Mouse (Mus musculus): ENCODE data around the gene Gpr21. TPM values are rescaled to one million over a fixed set of nuclear protein-coding genes. Genes with fewer than 3 reads are reported as not detected.

Gene Gpr21
- polyA plus RNA-seq, 1 experiment from 2014 or later: 0.94 TPM

- ATAC-seq (no peak), DNase-seq (ENCODE audit: low spot score) (no peak)
- H3K27me3 ChIP-seq (replicated peaks; ENCODE audit: insufficient read depth, low read length): no peaks in the 10 kb centered on the region
- no peak overlapping the region for H3K27ac ChIP-seq (ENCODE audit: low read length)
- H3K4me2 ChIP-seq (replicated peaks; ENCODE audit: low read depth, low read length): no peak overlapping the region
- H3K9ac ChIP-seq (replicated peaks; ENCODE audit: low read depth): no peak overlapping the region
- H3K9me3 ChIP-seq (ENCODE audit: low read length): peaks cover 4% of the 10 kb centered on the region; the same call in 1 of the 2 replicates
- no peaks in the 10 kb centered on the region for H3K4me1 ChIP-seq (ENCODE audit: insufficient read depth, low read depth, low read length)
- no peak overlapping the region for H3K4me3 ChIP-seq (ENCODE audit: low read depth, low read length)
- peaks cover 23% of the 10 kb centered on the region; the same call in 1 of the 2 replicates for H3K36me3 ChIP-seq (ENCODE audit: insufficient read depth, low read length)
- TF ChIP-seq EP300 (IDR thresholded peaks at IDR 0.05) (no peak), CTCF (IDR thresholded peaks at IDR 0.05) (no peak)
- WGBS: 72% methylated on average over 2 of the region's 2 CpGs
Observed at GRCm38 (mm10) chr2:37556366-37556765, 40.2 kb downstream of the Gpr21 start.

DNA sequence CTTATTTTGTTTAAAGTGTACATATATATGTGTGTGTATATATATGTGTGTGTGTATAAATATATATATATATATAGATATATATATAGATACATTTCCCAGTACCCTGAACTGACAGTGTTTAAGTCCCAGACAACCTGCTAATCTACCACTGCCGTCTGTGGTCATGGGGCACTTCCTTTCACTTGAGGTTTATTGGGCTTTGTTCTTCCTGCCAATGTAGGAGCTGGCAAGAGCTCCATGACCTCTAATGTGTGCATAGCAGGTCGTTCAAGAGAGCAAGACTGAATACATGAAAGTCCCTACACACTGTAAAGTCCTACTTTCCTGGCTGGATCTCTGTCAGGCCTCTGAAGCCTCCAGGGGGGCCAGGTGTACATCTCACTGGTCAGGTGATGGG lies 49.4 kb downstream of the Gpr21 start:
- TF ChIP-seq EP300 (IDR thresholded peaks at IDR 0.05) (no peak), CTCF (IDR thresholded peaks at IDR 0.05) (no peak)
- H3K36me3 ChIP-seq (ENCODE audit: insufficient read depth, low read length): peaks cover 27% of the 10 kb centered on the region; the same call in 1 of the 2 replicates
- no peaks in the 10 kb centered on the region for H3K9me3 ChIP-seq (ENCODE audit: low read length)
- H3K27ac ChIP-seq (ENCODE audit: low read length): no peak overlapping the region
- no peak overlapping the region for H3K4me3 ChIP-seq (ENCODE audit: low read depth, low read length)
- 21% methylated on average over 2 of the region's 2 CpGs for WGBS
- no peak for DNase-seq (ENCODE audit: low spot score)
- H3K27me3 ChIP-seq (replicated peaks; ENCODE audit: insufficient read depth, low read length): no peaks in the 10 kb centered on the region
- H3K9ac ChIP-seq (replicated peaks; ENCODE audit: low read depth): no peak overlapping the region
- ATAC-seq: no peak
- no peak overlapping the region for H3K4me2 ChIP-seq (replicated peaks; ENCODE audit: low read depth, low read length)
- no peaks in the 10 kb centered on the region for H3K4me1 ChIP-seq (ENCODE audit: insufficient read depth, low read depth, low read length)

GRCm38 (mm10) chr2:37566035-37566434 lies 49.9 kb downstream of the Gpr21 start:
- WGBS: 44% methylated on average over 1 of the region's 1 CpGs
- no peak overlapping the region for H3K27ac ChIP-seq (ENCODE audit: low read length)
- no peaks in the 10 kb centered on the region for H3K9me3 ChIP-seq (ENCODE audit: low read length)
- H3K4me3 ChIP-seq (ENCODE audit: low read depth, low read length): no peak overlapping the region
- DNase-seq (ENCODE audit: low spot score): no peak
- no peak for TF ChIP-seq CTCF (IDR thresholded peaks at IDR 0.05)
- no peak for TF ChIP-seq EP300 (IDR thresholded peaks at IDR 0.05)
- no peak for ATAC-seq
- H3K4me2 ChIP-seq (replicated peaks; ENCODE audit: low read depth, low read length): no peak overlapping the region
- H3K27me3 ChIP-seq (replicated peaks; ENCODE audit: insufficient read depth, low read length): no peaks in the 10 kb centered on the region
- H3K9ac ChIP-seq (replicated peaks; ENCODE audit: low read depth): no peak overlapping the region
- no peaks in the 10 kb centered on the region for H3K4me1 ChIP-seq (ENCODE audit: insufficient read depth, low read depth, low read length)
- peaks cover 24% of the 10 kb centered on the region; the same call in 1 of the 2 replicates for H3K36me3 ChIP-seq (ENCODE audit: insufficient read depth, low read length)

DNA sequence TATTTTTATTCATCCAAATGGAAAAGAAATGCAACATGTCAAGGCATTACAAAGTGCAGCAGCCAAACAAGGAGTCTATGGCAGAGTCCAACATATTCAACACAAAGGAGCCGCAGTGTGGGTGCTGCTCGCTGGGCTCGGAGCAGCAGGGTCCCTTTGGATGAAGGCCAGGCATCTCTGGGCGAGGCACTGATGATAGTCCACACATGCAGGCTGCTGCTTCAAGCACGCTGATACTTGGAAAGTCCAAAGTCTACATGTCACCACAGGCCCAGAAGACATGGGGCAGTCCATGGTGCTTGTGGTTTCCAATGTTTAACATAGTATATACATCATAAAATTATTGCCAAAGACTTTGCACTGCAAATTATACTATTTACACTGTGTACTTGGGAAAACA lies 53.8 kb downstream of the Gpr21 start:
- DNase-seq (ENCODE audit: low spot score): no peak
- H3K9me3 ChIP-seq (ENCODE audit: low read length): no peaks in the 10 kb centered on the region
- H3K27ac ChIP-seq (ENCODE audit: low read length): no peak overlapping the region
- H3K36me3 ChIP-seq (ENCODE audit: insufficient read depth, low read length): no peaks in the 10 kb centered on the region
- TF ChIP-seq EP300 (IDR thresholded peaks at IDR 0.05) (no peak), CTCF (IDR thresholded peaks at IDR 0.05) (no peak)
- no peaks in the 10 kb centered on the region for H3K27me3 ChIP-seq (replicated peaks; ENCODE audit: insufficient read depth, low read length)
- no peak for ATAC-seq
- 78% methylated on average over 5 of the region's 5 CpGs for WGBS
- H3K9ac ChIP-seq (replicated peaks; ENCODE audit: low read depth): no peak overlapping the region
- H3K4me3 ChIP-seq (ENCODE audit: low read depth, low read length): no peak overlapping the region
- no peak overlapping the region for H3K4me2 ChIP-seq (replicated peaks; ENCODE audit: low read depth, low read length)
- H3K4me1 ChIP-seq (ENCODE audit: insufficient read depth, low read depth, low read length): no peaks in the 10 kb centered on the region

Other genes with a start within 250 kb of the Gpr21 start
- not detected in 2 replicates for gene Olfr368, start 189.8 kb upstream of the Gpr21 start, polyA plus RNA-seq (2015; fragmentation: Nextera tagmentation; extraction: Ambion mirVana)
- gene Pdcl, start 157.0 kb upstream of the Gpr21 start, polyA plus RNA-seq (2015; fragmentation: Nextera tagmentation; extraction: Ambion mirVana): 38.1 and 41.8 TPM in 2 replicates
- gene Rc3h2, start 93.4 kb upstream of the Gpr21 start, polyA plus RNA-seq (2015; fragmentation: Nextera tagmentation; extraction: Ambion mirVana): 7.6 and 9.3 TPM in 2 replicates
- gene Zbtb26, start 73.2 kb upstream of the Gpr21 start, polyA plus RNA-seq (2015; fragmentation: Nextera tagmentation; extraction: Ambion mirVana): 2.2 and 2.6 TPM in 2 replicates
- gene Zbtb6, start 73.2 kb upstream of the Gpr21 start, polyA plus RNA-seq (2015; fragmentation: Nextera tagmentation; extraction: Ambion mirVana): 3.1 and 3.5 TPM in 2 replicates
- 22.3 and 26.7 TPM in 2 replicates for gene Rabgap1, start 73.1 kb upstream of the Gpr21 start, polyA plus RNA-seq (2015; fragmentation: Nextera tagmentation; extraction: Ambion mirVana)
- 16.8 and 19.6 TPM in 2 replicates for gene Strbp, start 187.5 kb downstream of the Gpr21 start, polyA plus RNA-seq (2015; fragmentation: Nextera tagmentation; extraction: Ambion mirVana)